Mouse (Mus musculus) midbrain, embryonic 13.5 days (tissue): ENCODE data around the gene Mef2d. TPM values are rescaled to one million over a fixed set of nuclear protein-coding genes. Genes with fewer than 3 reads are reported as not detected.

Experiments
- ATAC-seq: fragments of 200-750 bp; cut with Nextera tagmentation; 2 replicates; pipeline ENCODE4 v1.8.0; 2017; ENCODE audit warnings: mild to moderate bottlenecking, moderate TSS enrichment, moderate library complexity
- H3K27ac ChIP-seq: fragments of 300-500 bp; sonication (generic); 2 replicates; pipeline ENCODE4 v1.5.1; 2015; ENCODE audit warnings: inconsistent platforms, mild to moderate bottlenecking, moderate library complexity
- H3K27me3 ChIP-seq: fragments of 300-500 bp; sonication (generic); 2 replicates; pipeline ENCODE4 v1.6.1; 2015; ENCODE audit warnings: mild to moderate bottlenecking, inconsistent platforms
- H3K36me3 ChIP-seq: fragments of 300-500 bp; sonication (generic); 2 replicates; pipeline ENCODE4 v1.6.1; 2015; ENCODE audit warnings: mild to moderate bottlenecking, inconsistent platforms
- H3K4me1 ChIP-seq: fragments of 300-500 bp; sonication (generic); replicated peaks from 2 replicates; pipeline ENCODE4 v1.6.1; 2015; ENCODE audit warnings: inconsistent platforms
- H3K4me2 ChIP-seq: fragments of 300-500 bp; sonication (generic); replicated peaks from 2 replicates; pipeline ENCODE4 v1.6.1; 2015; ENCODE audit warnings: moderate library complexity, mild to moderate bottlenecking, inconsistent platforms
- H3K4me3 ChIP-seq: fragments of 300-500 bp; sonication (generic); replicated peaks from 2 replicates; pipeline ENCODE4 v1.5.1; 2015; ENCODE audit warnings: mild to moderate bottlenecking, inconsistent platforms
- H3K9ac ChIP-seq: fragments of 300-500 bp; sonication (generic); replicated peaks from 2 replicates; pipeline ENCODE4 v1.6.1; 2015; ENCODE audit warnings: mild to moderate bottlenecking, inconsistent platforms
- H3K9me3 ChIP-seq: fragments of 300-500 bp; sonication (generic); 2 replicates; pipeline ENCODE4 v1.6.1; 2016; ENCODE audit warnings: mild to moderate bottlenecking, inconsistent platforms
- WGBS: fragments of 180-500 bp; shearing (Covaris S2); methylation state at CpG from one replicate; pipeline ENCODE4 v1.1.7; 2015; 5-methylcytosine and 5-hydroxymethylcytosine counted together
- polyA plus RNA-seq: library from polyadenylated mRNA; unstranded; fragments of >200 nt; fragmentation: Nextera tagmentation; extraction: Ambion mirVana; gene quantifications from 2 replicates; pipeline ENCODE4 v1.2.1, GENCODE M21; 2015

Gene Mef2d
- polyA plus RNA-seq, 1 experiment from 2014 or later: 16.9 TPM

DNA sequence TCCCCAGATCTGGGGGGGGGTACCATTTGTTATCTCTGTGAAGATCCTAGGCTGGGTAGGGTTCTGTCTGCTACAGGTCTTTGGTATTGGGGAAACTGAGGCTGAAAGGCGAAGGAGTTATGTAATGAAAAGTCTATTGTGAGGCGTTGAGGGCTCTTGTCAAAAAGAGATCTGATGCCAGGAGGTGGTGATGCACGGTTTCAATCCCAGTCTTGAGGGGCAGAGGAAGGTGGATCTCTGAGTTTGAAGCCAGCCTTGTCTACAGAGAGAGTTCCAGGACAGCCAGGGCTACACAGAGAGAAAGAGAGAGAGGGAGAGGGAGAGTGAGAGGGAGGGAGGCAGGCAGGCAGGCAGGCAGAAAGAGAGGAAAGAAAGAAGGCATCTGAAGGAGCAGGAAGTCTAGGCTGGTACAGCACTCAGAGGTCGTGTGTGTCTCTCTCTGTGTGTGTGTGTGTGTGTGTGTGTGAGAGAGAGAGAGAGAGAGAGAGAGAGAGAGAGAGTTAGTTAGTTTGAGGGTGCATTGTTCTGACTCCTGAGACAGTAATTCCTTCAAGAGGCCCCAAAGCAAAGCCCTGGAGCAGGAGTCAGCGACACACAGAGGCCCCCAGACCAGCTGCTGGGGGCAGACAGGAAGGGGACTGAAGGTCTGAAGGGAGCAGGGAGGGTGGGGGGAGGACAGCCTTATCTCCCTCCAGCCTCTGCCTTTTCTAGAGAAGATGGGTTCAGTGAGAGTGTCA, 4.4 kb downstream of the Mef2d start:
- no peak overlapping the region for H3K4me3 ChIP-seq
- H3K4me2 ChIP-seq: peak overlapping the region; percentile 9; the same call in 1 of the 2 replicates
- no peaks in the 10 kb centered on the region for H3K9me3 ChIP-seq
- no peak for ATAC-seq
- 41% methylated on average over 5 of the region's 5 CpGs for WGBS
- H3K27ac ChIP-seq: no peak overlapping the region
- H3K27me3 ChIP-seq: no peaks in the 10 kb centered on the region
- no peaks in the 10 kb centered on the region for H3K36me3 ChIP-seq
- peaks cover 91% of the 10 kb centered on the region for H3K4me1 ChIP-seq
- H3K9ac ChIP-seq: peak overlapping the region; percentile 21; the same call in 1 of the 2 replicates

DNA sequence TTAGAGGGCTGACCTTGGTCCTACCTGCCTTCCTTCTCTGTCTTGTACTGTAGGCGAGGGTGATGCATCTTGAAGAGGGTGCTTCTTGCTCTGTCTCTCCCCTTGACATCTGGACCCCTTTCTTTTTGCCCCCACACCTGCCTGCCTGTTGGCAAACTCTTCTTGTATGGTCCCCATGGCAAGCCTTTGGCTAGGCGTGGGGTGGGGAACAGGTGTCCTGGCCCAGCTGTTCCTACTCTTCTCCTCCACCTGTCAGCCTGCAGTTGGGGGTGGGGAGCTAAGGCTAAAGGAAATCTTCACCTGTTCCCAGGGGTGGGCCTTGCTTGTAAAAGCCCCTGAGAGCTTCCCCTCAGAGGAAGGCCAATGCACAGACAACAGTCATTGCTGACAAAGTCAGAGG, 5.3 kb downstream of the Mef2d start:
- Histone ChIP-seq H3K27me3 (no peaks in the 10 kb centered on the region), H3K9me3 (no peaks in the 10 kb centered on the region), H3K9ac (no peak overlapping the region), H3K27ac (peak overlapping the region; percentile 5; the same call in 1 of the 2 replicates), H3K4me2 (no peak overlapping the region), H3K4me1 (peaks cover 98% of the 10 kb centered on the region), H3K36me3 (no peaks in the 10 kb centered on the region), H3K4me3 (no peak overlapping the region)
- WGBS: 84% methylated on average over 2 of the region's 2 CpGs
- no peak for ATAC-seq

DNA sequence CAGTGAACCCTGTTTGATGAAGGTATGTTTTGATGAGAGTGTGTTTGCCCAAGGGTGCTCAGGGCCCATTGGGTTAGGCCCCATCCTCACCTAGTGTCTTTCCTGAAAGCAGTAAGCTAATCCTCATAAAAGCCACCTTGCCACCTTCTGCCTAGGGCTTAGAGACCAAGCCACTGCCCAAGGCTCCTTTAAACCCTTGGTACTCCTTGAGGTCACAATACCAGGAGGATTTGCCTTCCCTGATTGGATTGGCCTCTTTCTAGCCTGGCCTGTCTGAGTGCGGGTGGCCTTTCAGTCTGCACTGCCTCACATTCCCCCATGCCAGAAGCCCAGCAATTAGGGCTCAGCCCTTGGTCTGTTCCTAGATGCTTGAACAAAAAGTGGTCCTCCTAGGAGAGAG, 5.7 kb downstream of the Mef2d start:
- 75% methylated on average over 1 of the region's 1 CpGs for WGBS
- no peaks in the 10 kb centered on the region for H3K27me3 ChIP-seq
- no peaks in the 10 kb centered on the region for H3K9me3 ChIP-seq
- H3K4me3 ChIP-seq: no peak overlapping the region
- H3K4me1 ChIP-seq: peaks cover 100% of the 10 kb centered on the region
- ATAC-seq: no peak
- no peak overlapping the region for H3K9ac ChIP-seq
- no peak overlapping the region for H3K4me2 ChIP-seq
- no peaks in the 10 kb centered on the region for H3K36me3 ChIP-seq
- peak overlapping the region; percentile 5; the same call in 1 of the 2 replicates for H3K27ac ChIP-seq

DNA sequence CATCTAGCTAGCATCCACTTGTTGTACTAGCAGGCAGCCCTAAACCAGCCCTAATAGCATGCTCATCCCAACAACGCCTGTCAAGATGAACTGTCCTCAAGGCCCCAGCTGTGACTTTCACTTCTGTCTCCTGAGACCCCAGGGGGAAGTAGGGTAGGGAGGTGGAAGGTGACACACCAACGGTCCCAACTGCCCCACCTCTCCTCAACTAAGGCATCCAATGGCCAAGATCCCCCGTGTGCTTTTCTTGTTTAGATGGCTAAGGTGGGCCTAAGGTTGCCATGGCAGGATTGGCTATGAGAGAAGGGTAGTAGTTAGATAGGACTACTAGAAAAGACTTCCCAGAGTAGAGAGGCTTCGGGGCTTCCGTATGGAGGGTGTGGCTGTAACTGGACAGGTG, 6.2 kb downstream of the Mef2d start:
- peaks cover 100% of the 10 kb centered on the region for H3K4me1 ChIP-seq
- no peak overlapping the region for H3K27ac ChIP-seq
- H3K27me3 ChIP-seq: no peaks in the 10 kb centered on the region
- 89% methylated on average over 5 of the region's 5 CpGs for WGBS
- no peak overlapping the region for H3K9ac ChIP-seq
- no peaks in the 10 kb centered on the region for H3K36me3 ChIP-seq
- no peak overlapping the region for H3K4me3 ChIP-seq
- no peak overlapping the region for H3K4me2 ChIP-seq
- no peak for ATAC-seq
- no peaks in the 10 kb centered on the region for H3K9me3 ChIP-seq

DNA sequence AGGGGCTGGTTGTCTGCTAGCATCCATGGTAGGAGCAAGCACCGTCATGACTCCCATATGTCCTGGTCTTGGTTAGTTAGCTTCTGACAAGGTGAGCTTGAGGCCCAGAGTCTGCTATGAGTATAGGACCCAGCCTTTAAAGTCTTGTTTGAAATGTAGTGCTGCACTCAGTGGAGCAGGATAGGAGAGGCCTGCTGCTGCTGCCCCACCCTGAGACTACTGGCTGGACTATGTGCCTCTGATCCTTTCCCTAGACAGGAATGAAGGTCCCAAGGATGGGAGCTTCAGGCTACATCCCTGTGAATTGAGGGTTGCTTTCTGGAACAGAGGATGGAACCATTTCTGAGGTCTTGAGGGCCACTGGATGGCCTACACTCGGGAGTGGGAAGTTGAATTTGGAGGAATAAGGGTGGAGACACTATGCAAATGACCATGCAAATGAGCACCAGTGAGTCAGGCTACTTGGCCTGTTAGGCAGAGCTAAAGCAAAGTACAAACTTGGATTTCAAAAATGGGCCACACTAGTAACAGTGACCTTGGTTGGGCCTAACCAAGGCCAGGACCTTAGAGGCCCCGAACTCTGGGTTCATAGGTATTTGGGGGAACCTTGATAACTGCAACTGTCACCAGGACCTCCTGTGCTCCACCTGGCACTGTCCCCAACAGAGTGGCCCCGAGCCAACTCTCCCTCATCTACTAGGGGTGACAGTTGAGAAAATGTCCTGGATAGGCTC, 6.8 kb downstream of the Mef2d start:
- H3K4me1 ChIP-seq: peaks cover 98% of the 10 kb centered on the region
- H3K36me3 ChIP-seq: no peaks in the 10 kb centered on the region
- H3K4me2 ChIP-seq: peak overlapping the region; percentile 33; the same call in 1 of the 2 replicates
- H3K27me3 ChIP-seq: no peaks in the 10 kb centered on the region
- no peak for ATAC-seq
- 69% methylated on average over 4 of the region's 4 CpGs for WGBS
- H3K27ac ChIP-seq: peak overlapping the region; percentile 91; the same call in 1 of the 2 replicates
- no peak overlapping the region for H3K4me3 ChIP-seq
- no peak overlapping the region for H3K9ac ChIP-seq
- no peaks in the 10 kb centered on the region for H3K9me3 ChIP-seq

DNA sequence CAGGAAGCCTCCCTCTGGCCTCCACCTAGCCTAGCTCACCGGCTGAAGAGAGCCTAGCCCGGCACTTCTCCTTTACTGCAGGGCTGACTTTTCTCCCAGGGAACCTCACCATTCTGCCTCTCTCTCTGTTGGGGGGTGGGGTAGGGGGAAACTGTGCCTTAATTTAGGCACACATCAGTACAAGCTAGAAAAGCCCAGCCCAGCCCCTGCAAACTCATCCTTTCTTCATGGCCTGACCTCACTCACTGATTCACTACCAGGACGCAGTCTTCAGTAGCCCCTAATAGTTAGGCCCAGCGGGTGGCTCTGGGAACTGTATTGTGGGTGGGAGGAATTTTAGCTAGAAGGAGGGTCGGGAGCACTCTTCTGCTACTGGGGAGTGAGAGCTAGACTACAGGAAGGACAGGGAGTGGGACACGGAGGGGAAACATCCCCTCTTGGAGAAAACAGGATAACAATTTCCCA, 7.4 kb downstream of the Mef2d start:
- peaks cover 92% of the 10 kb centered on the region for H3K4me1 ChIP-seq
- peak overlapping the region; percentile 33 for H3K4me2 ChIP-seq
- H3K36me3 ChIP-seq: no peaks in the 10 kb centered on the region
- H3K27me3 ChIP-seq: no peaks in the 10 kb centered on the region
- H3K4me3 ChIP-seq: no peak overlapping the region
- no peaks in the 10 kb centered on the region for H3K9me3 ChIP-seq
- peak overlapping the region; percentile 32; the same call in 1 of the 2 replicates for H3K9ac ChIP-seq
- 22% methylated on average over 6 of the region's 6 CpGs for WGBS
- peak overlapping the region; percentile 91 for H3K27ac ChIP-seq
- ATAC-seq: no peak

DNA sequence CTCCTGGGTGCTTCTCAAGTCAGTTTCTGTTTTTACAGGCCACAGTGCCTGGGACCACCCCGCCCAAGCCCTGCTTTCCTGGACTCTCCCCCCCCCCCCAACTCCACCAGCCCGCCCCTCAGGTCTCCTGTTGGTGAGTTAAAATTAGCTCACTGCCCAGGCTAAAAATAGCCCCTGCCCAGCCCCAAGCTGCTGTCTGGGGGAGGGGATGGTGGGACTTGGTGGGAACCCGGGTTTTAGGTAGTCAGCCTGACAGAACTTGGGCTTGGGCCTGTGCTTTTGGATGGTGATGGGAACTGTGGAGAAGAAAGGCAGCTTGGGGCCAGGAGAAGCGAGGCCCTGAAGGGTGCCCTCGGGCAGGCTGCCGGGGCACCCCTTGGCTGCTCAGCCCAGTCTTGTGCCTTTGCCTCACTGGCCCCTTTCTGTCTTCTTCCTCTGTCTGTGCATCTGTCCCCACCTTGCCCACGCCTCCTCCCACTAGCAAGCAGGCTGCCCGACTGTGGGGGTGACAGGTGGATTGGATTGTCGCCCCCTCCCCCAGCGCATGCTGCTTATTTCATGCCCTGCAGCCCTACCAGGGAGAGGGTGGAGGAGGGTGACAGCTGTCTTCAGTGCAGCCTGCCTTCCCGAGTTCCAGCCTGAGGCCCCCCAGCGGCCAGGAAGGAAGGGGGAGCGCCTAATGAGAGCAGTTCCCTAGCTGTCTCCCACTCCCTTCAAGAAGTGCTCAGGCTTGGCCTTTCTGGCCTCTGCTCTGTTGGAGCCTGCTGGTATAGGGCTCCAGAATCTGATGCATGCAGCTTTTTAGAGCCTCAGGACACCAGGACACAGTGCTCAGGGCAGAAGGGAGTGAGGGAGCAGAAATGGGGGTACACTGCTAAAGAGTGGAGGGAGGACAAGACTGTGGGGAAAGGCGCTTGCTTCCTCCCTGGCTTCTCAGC, 8.2 kb downstream of the Mef2d start:
- Histone ChIP-seq H3K9ac (peak overlapping the region; percentile 32), H3K27me3 (no peaks in the 10 kb centered on the region), H3K4me2 (peak overlapping the region; percentile 33), H3K4me1 (peaks cover 84% of the 10 kb centered on the region), H3K36me3 (no peaks in the 10 kb centered on the region), H3K4me3 (no peak overlapping the region), H3K27ac (peak overlapping the region; percentile 91), H3K9me3 (no peaks in the 10 kb centered on the region)
- ATAC-seq: peak; percentile 51
- WGBS: 17% methylated on average over 14 of the region's 14 CpGs

DNA sequence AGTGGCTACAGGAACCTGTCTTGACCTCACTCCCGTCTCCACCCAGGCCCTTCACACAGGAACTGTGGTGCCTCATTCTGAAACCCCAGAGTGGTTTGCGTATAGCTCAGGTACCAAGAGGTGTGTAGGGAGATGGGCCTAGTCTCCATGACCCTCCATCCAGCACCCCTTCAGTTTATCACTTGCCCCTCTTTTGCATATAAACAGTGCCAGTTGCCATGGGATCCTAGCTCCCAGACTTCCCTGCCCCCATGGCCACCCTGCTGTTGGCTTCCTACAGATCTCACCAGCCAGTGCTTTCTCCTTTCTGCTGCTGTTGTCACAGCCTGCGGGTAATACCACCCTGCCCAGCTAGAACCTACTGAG, 8.8 kb downstream of the Mef2d start:
- H3K4me3 ChIP-seq: no peak overlapping the region
- H3K9me3 ChIP-seq: no peaks in the 10 kb centered on the region
- peaks cover 5% of the 10 kb centered on the region for H3K36me3 ChIP-seq
- H3K27ac ChIP-seq: peak overlapping the region; percentile 91
- no peaks in the 10 kb centered on the region for H3K27me3 ChIP-seq
- peak overlapping the region; percentile 33 for H3K4me2 ChIP-seq
- WGBS: 56% methylated on average over 3 of the region's 3 CpGs
- 0 out of 2 replicates have a peak, but pooled peaks have one; percentile 3 for ATAC-seq
- peak overlapping the region; percentile 32; the same call in 1 of the 2 replicates for H3K9ac ChIP-seq
- H3K4me1 ChIP-seq: peaks cover 78% of the 10 kb centered on the region

DNA sequence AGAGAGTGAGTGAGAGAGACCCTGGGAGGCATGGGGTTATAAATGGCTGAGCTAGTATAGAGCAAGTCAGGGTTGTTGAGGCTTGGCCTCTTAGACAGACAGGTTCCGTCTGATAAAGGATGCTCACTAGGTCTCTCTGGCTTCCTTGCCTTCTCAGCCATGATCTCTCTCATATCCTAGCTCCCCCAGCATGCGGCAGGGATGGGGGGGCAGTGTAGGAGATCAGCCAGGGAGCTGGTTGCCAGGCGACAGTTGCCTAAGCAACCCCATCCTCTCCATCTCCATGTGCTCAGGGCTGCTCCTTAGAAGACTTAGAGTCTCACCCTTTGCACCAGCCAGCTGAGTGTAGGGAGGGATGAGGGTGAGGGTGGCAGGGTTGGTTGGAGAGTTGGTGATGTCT, 9.9 kb downstream of the Mef2d start:
- peak overlapping the region; percentile 32; the same call in 1 of the 2 replicates for H3K9ac ChIP-seq
- WGBS: 11% methylated on average over 3 of the region's 3 CpGs
- H3K4me1 ChIP-seq: peaks cover 67% of the 10 kb centered on the region

DNA sequence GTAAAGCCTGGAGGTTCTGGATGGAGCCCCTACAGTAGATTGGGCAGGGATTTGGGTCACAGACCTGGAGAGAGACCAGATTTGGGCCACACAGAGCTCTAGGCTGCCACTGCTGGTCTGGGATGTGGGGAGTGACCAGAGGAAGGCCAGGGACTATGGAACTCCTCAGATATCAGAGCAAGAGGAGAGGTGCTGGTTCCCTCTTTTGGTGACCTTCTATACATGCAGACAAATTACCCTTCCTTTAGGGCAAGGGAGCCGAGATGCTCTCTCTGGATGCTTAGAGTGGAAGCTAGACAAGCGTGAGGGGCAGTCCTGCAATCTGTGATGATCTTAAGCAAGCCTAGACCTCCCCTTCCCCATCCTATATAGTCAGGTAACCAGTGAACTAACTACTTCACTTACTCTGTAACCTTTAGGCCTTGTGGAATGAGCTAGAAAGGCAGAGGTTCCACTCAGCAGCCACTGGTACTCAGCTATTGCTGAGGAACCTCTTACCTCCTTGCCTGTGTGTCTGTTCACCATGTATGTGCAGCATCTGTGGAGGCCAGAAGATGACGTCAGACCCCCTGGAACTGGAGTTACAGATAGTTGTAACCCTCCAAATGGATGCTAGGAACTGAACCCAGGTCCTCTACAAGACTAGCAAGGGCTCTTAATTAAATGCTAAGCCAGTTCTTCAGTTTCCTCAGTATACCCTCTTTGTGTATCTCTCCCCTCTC, 11.3 kb downstream of the Mef2d start:
- Histone ChIP-seq H3K27me3 (no peaks in the 10 kb centered on the region), H3K9ac (no peak overlapping the region), H3K27ac (peak overlapping the region; percentile 91), H3K9me3 (no peaks in the 10 kb centered on the region), H3K4me1 (peaks cover 63% of the 10 kb centered on the region), H3K4me2 (no peak overlapping the region), H3K4me3 (no peak overlapping the region), H3K36me3 (peaks cover 20% of the 10 kb centered on the region)
- no peak for ATAC-seq
- WGBS: 86% methylated on average over 3 of the region's 3 CpGs

More for the DNA sequence above, 9.9 kb downstream of the Mef2d start:
- peak overlapping the region; percentile 44 for H3K4me2 ChIP-seq
- H3K9me3 ChIP-seq: no peaks in the 10 kb centered on the region
- 0 out of 2 replicates have a peak overlapping the region, but pooled peaks have one; percentile 0 for H3K4me3 ChIP-seq
- H3K27me3 ChIP-seq: no peaks in the 10 kb centered on the region
- peak overlapping the region; percentile 91 for H3K27ac ChIP-seq
- H3K36me3 ChIP-seq: peaks cover 15% of the 10 kb centered on the region
- ATAC-seq: peak; percentile 94

DNA sequence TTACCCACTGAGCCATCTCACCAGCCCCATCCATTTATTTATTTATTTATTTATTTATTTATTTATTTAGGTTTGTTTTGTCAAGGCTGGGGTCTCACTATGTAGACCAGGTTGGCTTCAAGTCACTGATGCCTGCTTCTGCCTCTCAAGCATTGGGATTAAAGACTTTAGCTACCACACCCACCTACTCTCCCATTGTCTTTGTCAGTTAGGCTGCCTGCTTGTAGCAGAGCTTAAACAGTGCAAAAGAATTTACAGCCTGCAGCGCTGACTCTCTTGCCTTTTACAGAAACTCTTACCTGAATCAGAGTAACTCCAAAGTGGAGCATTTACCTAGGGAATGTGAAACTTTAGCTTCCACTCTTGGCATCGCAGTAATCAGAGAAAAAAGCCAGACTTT, 12.1 kb downstream of the Mef2d start:
- Histone ChIP-seq H3K9me3 (no peaks in the 10 kb centered on the region), H3K9ac (no peak overlapping the region), H3K4me1 (peaks cover 55% of the 10 kb centered on the region), H3K4me3 (no peak overlapping the region), H3K4me2 (no peak overlapping the region), H3K27ac (no peak overlapping the region), H3K27me3 (no peaks in the 10 kb centered on the region), H3K36me3 (peaks cover 27% of the 10 kb centered on the region)
- 77% methylated on average over 2 of the region's 2 CpGs for WGBS
- ATAC-seq: no peak
